Mouse (Mus musculus) stomach, embryonic 16.5 days (tissue): ENCODE measurements around the gene 1700122O11Rik. TPM values are rescaled to one million over a fixed set of nuclear protein-coding genes. Genes with fewer than 3 reads are reported as not detected.

Source experiments
- ATAC-seq: fragments of 200-750 bp; cut with Nextera tagmentation; 2 replicates; pipeline ENCODE4 v1.8.0; 2017; ENCODE audit warnings: moderate number of reproducible peaks, moderate TSS enrichment; ENCODE audit not compliant: insufficient read depth, low FRiP score
- H3K27ac ChIP-seq: fragments of 300-500 bp; sonication (generic); 2 replicates; pipeline ENCODE4 v1.5.1; 2014; ENCODE audit warnings: low read length
- H3K27me3 ChIP-seq: fragments of 300-500 bp; sonication (generic); 2 replicates; pipeline ENCODE4 v1.6.1; 2014; ENCODE audit warnings: low read length, control low read depth, mixed read lengths; ENCODE audit not compliant: control insufficient read depth, insufficient read depth
- H3K36me3 ChIP-seq: fragments of 300-500 bp; sonication (generic); 2 replicates; pipeline ENCODE4 v1.6.1; 2014; ENCODE audit warnings: low read length; ENCODE audit not compliant: control insufficient read depth, insufficient read depth
- H3K4me1 ChIP-seq: fragments of 300-500 bp; sonication (generic); 2 replicates; pipeline ENCODE4 v1.6.1; 2014; ENCODE audit warnings: low read length, control low read depth, mixed read lengths; ENCODE audit not compliant: control insufficient read depth, insufficient read depth
- H3K4me2 ChIP-seq: fragments of 300-500 bp; sonication (generic); 2 replicates; pipeline ENCODE4 v1.6.1; 2014; ENCODE audit warnings: low read depth, low read length, mixed read lengths
- H3K4me3 ChIP-seq: fragments of 300-500 bp; sonication (generic); replicated peaks from 2 replicates; pipeline ENCODE4 v1.5.1; 2014; ENCODE audit warnings: mild to moderate bottlenecking, low read length
- H3K9ac ChIP-seq: fragments of 300-500 bp; sonication (generic); 2 replicates; pipeline ENCODE4 v1.6.1; 2014; ENCODE audit warnings: low read length
- H3K9me3 ChIP-seq: fragments of 300-500 bp; sonication (generic); replicated peaks from 2 replicates; pipeline ENCODE4 v1.6.1; 2016; ENCODE audit warnings: low read length, control low read depth; ENCODE audit not compliant: control insufficient read depth
- WGBS: fragments of 180-500 bp; shearing (Covaris S2); extraction: QIAGEN DNeasy Blood & Tissue Kit; methylation state at CpG from one replicate; pipeline ENCODE4 v1.1.7; 2014; 5-methylcytosine and 5-hydroxymethylcytosine counted together
- polyA plus RNA-seq: library from polyadenylated mRNA; unstranded; fragments of >200 nt; fragmentation: Nextera tagmentation; extraction: Ambion mirVana; gene quantifications from 2 replicates; pipeline ENCODE4 v1.2.1, GENCODE M21; 2015

Gene 1700122O11Rik
- polyA plus RNA-seq, 1 experiment from 2014 or later: not detected

- 67% methylated on average over 10 of the region's 10 CpGs for WGBS
- Histone ChIP-seq H3K27ac (no peak overlapping the region), H3K4me3 (no peak overlapping the region), H3K9me3 (no peaks in the 10 kb centered on the region), H3K4me1 (no peaks in the 10 kb centered on the region; the same call in 1 of the 2 replicates), H3K4me2 (no peak overlapping the region), H3K9ac (no peak overlapping the region), H3K36me3 (no peaks in the 10 kb centered on the region), H3K27me3 (peaks cover 10% of the 10 kb centered on the region)
- ATAC-seq: no peak
Observed at GRCm38 (mm10) chr17:48052338-48053067, 14.4 kb upstream of the 1700122O11Rik start.

- H3K36me3 ChIP-seq: no peaks in the 10 kb centered on the region
- peaks cover 5% of the 10 kb centered on the region for H3K27me3 ChIP-seq
- H3K4me1 ChIP-seq: no peaks in the 10 kb centered on the region; the same call in 1 of the 2 replicates
- H3K9ac ChIP-seq: no peak overlapping the region
- ATAC-seq: peak; percentile 78
- peak overlapping the region; percentile 73 for H3K27ac ChIP-seq
- no peak overlapping the region for H3K4me2 ChIP-seq
- no peak overlapping the region for H3K4me3 ChIP-seq
- H3K9me3 ChIP-seq: no peaks in the 10 kb centered on the region
- 41% methylated on average over 5 of the region's 5 CpGs for WGBS
Observed at GRCm38 (mm10) chr17:48051638-48052337, 13.7 kb upstream of the 1700122O11Rik start.

- 31% methylated on average over 4 of the region's 4 CpGs for WGBS
- H3K9me3 ChIP-seq: no peaks in the 10 kb centered on the region
- ATAC-seq: no peak
Observed at GRCm38 (mm10) chr17:48045631-48046030, 7.5 kb upstream of the 1700122O11Rik start.

GRCm38 (mm10) chr17:48043154-48043880, 5.2 kb upstream of the 1700122O11Rik start:
- Histone ChIP-seq H3K9me3 (no peaks in the 10 kb centered on the region), H3K36me3 (no peaks in the 10 kb centered on the region), H3K4me1 (peaks cover 19% of the 10 kb centered on the region; the same call in 1 of the 2 replicates), H3K4me2 (no peak overlapping the region), H3K4me3 (no peak overlapping the region), H3K27me3 (no peaks in the 10 kb centered on the region), H3K27ac (no peak overlapping the region), H3K9ac (no peak overlapping the region)
- 57% methylated on average over 5 of the region's 5 CpGs for WGBS
- ATAC-seq: no peak

More at GRCm38 (mm10) chr17:48045631-48046030, 7.5 kb upstream of the 1700122O11Rik start:
- no peaks in the 10 kb centered on the region for H3K36me3 ChIP-seq
- no peaks in the 10 kb centered on the region for H3K27me3 ChIP-seq
- peaks cover 10% of the 10 kb centered on the region; the same call in 1 of the 2 replicates for H3K4me1 ChIP-seq
- no peak overlapping the region for H3K9ac ChIP-seq
- no peak overlapping the region for H3K27ac ChIP-seq
- H3K4me3 ChIP-seq: no peak overlapping the region
- H3K4me2 ChIP-seq: no peak overlapping the region

- peak overlapping the region; percentile 52 for H3K4me2 ChIP-seq
- H3K27me3 ChIP-seq: no peaks in the 10 kb centered on the region
- 12% methylated on average over 29 of the region's 29 CpGs for WGBS
- peaks cover 19% of the 10 kb centered on the region; the same call in 1 of the 2 replicates for H3K4me1 ChIP-seq
- H3K27ac ChIP-seq: peak overlapping the region; percentile 91
- H3K36me3 ChIP-seq: no peaks in the 10 kb centered on the region
- H3K4me3 ChIP-seq: peak overlapping the region; percentile 40
- H3K9ac ChIP-seq: peak overlapping the region; percentile 66
- H3K9me3 ChIP-seq: no peaks in the 10 kb centered on the region
- peak; percentile 70; the same call in 1 of the 2 replicates for ATAC-seq
Observed at GRCm38 (mm10) chr17:48041351-48042287, 3.5 kb upstream of the 1700122O11Rik start.

GRCm38 (mm10) chr17:48039232-48039866, 1.3 kb upstream of the 1700122O11Rik start:
- Histone ChIP-seq H3K9me3 (no peaks in the 10 kb centered on the region), H3K36me3 (no peaks in the 10 kb centered on the region), H3K27me3 (no peaks in the 10 kb centered on the region), H3K27ac (peak overlapping the region; percentile 69), H3K9ac (peak overlapping the region; percentile 15; the same call in 1 of the 2 replicates), H3K4me3 (peak overlapping the region; percentile 13), H3K4me1 (peaks cover 19% of the 10 kb centered on the region; the same call in 1 of the 2 replicates), H3K4me2 (peak overlapping the region; percentile 41)
- peak; percentile 87 for ATAC-seq
- 15% methylated on average over 14 of the region's 14 CpGs for WGBS

GRCm38 (mm10) chr17:48036921-48037320, 1.2 kb downstream of the 1700122O11Rik start:
- Histone ChIP-seq H3K36me3 (no peaks in the 10 kb centered on the region), H3K4me1 (peaks cover 16% of the 10 kb centered on the region), H3K4me2 (no peak overlapping the region), H3K9ac (no peak overlapping the region), H3K27ac (no peak overlapping the region), H3K27me3 (no peaks in the 10 kb centered on the region; the same call in 1 of the 2 replicates), H3K9me3 (no peaks in the 10 kb centered on the region), H3K4me3 (no peak overlapping the region)
- no peak for ATAC-seq
- 68% methylated on average over 3 of the region's 3 CpGs for WGBS
